Mouse (Mus musculus) macrophage (primary cell): ENCODE results near the gene Slc34a2. TPM values are rescaled to one million over a fixed set of nuclear protein-coding genes. Genes with fewer than 3 reads are reported as not detected.

Source experiments
- H3K27ac ChIP-seq: fragments of 350-480 bp; formaldehyde crosslinking; 2 replicates; pipeline ENCODE4 v1.9.0; 2021
- H3K36me3 ChIP-seq: fragments of 350-480 bp; formaldehyde crosslinking; 2 replicates; pipeline ENCODE4 v1.9.0; 2021; ENCODE audit errors: inconsistent target
- H3K4me3 ChIP-seq: fragments of 350-480 bp; formaldehyde crosslinking; 2 replicates; pipeline ENCODE4 v1.9.0; 2021; ENCODE audit errors: inconsistent target
- H3K79me2 ChIP-seq: fragments of 350-480 bp; formaldehyde crosslinking; 2 replicates; pipeline ENCODE4 v1.9.0; 2021; ENCODE audit errors: inconsistent target
- WGBS: methylation state at CpG from one replicate; pipeline ENCODE4 v1.1.7; 2026; ENCODE audit warnings: inconsistent platforms; ENCODE audit not compliant: missing documents; 5-methylcytosine and 5-hydroxymethylcytosine counted together
- polyA plus RNA-seq: library from polyadenylated mRNA; stranded (reverse); fragments of 250-400 nt; gene quantifications from 3 replicates; pipeline ENCODE4 v1.2.4, GENCODE M21; 2018; ENCODE audit warnings: inconsistent platforms

Slc34a2 gene
- polyA plus RNA-seq, 1 experiment from 2014 or later, result not detected

DNA sequence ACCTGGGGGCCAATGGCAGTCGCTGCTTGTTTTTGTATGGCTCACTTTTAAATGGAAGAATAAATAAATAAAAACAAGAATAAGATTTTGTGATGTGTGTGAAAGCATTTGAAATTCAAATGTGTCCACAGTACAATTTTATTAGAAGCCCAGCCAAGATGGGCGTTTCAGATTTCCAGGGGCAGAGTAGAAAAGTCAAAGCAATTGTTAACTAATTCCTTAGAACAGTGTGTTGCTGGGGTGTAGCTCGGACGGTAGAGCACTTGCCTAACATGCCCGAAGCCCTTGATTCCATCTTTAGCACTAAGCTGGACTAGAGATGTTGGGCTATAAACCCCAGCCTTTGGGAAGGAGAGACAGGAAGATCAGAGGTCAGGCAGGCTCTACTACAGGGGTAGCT is 73.2 kb downstream of the Slc34a2 start:
- Histone ChIP-seq H3K36me3 (no peaks in the 10 kb centered on the region), H3K4me3 (no peak overlapping the region), H3K79me2 (no peaks in the 10 kb centered on the region), H3K27ac (no peak overlapping the region)
- WGBS, result 90% methylated on average over 5 of the region's 5 CpGs

DNA sequence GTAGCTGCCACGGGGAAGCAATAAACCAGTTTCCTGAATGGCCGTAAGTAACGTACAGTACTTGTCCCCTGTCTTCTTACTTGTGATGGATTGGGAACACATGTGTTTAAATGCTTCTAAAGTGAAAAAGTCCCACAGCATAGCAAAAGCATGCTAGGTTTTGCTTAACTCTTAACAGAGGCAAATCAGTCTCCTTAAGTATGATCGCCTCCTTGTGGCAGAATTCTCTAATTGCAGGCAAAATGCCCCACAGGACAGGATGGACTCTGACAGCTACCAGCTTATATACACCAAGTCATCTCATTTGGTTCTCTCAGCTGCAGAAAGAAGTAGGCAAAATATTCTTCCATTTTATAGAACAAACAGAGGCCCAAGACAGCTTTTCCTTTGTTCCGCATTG is 75.1 kb downstream of the Slc34a2 start:
- Histone ChIP-seq H3K4me3 (no peak overlapping the region), H3K27ac (no peak overlapping the region), H3K79me2 (no peaks in the 10 kb centered on the region), H3K36me3 (no peaks in the 10 kb centered on the region)
- 94% methylated on average over 4 of the region's 5 CpGs for WGBS

DNA sequence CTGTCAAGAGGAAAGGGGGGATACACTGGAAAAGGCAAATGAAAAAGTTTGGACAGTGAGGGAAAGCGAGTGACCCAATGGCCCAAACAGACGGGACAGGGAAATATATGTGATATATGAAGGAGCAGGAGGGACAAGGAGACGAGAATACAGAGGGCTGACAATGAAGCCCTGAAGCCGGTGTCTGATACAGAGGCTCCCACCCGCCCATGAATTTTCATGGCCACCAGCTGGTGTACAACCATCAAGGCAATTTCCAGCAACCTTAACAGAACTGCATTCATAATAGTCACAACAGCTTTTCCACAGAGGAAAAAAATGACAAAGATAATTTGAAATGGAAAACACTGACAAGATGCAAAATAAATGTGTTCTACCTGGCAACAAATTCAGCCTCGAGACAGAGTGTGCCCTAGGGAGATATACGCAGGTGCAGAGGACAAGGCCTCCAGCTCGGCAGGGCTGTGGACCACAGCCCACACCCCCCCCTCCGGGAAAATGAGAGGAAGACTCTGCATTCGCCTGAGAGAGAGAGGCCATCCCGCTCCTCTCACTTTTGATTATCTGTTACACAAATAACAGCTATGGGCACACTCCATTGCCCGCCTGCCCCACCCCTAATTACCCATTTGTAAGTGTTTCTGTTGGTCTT is 76.9 kb downstream of the Slc34a2 start:
- Histone ChIP-seq H3K79me2 (no peaks in the 10 kb centered on the region), H3K36me3 (no peaks in the 10 kb centered on the region), H3K4me3 (no peak overlapping the region), H3K27ac (no peak overlapping the region)
- 88% methylated on average over 12 of the region's 12 CpGs for WGBS

DNA sequence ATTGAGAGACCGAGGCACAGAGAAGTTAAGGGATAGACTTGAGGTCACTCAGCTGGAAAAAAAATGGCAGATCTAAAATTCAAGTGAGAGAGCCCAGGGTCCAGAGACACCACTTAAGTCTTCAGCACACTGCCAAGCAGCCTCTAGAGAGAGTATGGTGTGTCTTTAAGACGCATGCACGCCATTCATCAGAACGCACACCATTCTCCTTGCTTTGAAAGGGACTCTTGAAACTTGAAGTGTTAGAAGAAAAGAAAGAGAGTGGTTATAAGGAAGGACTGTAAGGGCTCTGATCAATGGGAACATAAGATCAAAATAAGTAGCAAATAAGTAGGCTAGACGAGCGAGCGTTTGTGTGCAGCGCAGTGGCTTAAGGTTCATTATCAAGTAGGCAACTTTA is 80.3 kb downstream of the Slc34a2 start:
- Histone ChIP-seq H3K79me2 (no peaks in the 10 kb centered on the region), H3K36me3 (no peaks in the 10 kb centered on the region), H3K27ac (no peak overlapping the region), H3K4me3 (no peak overlapping the region)
- WGBS, result 95% methylated on average over 8 of the region's 8 CpGs

DNA sequence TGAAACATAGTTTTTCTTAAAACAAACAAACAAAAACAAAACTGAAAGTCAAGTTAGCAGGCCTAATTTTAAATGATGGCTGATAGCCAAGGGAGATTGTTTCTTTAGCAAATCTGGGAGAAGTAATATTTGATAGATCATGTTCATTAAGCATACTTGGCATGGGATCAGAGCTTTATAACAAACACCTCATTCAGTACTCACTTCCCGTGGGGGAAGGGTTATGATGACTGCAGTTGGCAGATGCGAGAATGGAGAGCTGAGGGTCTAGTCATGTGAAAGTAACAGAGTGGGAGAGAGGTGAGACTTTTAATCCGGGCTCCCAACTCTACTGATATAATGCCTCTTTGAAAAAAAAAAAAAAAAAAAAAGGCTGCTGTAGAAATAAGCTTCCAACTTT is 81.8 kb downstream of the Slc34a2 start:
- no peak overlapping the region for H3K27ac ChIP-seq
- H3K79me2 ChIP-seq, result no peaks in the 10 kb centered on the region
- no peak overlapping the region for H3K4me3 ChIP-seq
- H3K36me3 ChIP-seq, result no peaks in the 10 kb centered on the region
- 92% methylated on average over 3 of the region's 3 CpGs for WGBS

Other genes with a start within 250 kb of the Slc34a2 start
- gene Anapc4, start 204.1 kb upstream of the Slc34a2 start, polyA plus RNA-seq, result 28.3 to 31.8 TPM (median 28.8 TPM) in 3 replicates
- gene Sel1l3, start 175.8 kb downstream of the Slc34a2 start, polyA plus RNA-seq, result 2.2 to 4.1 TPM (median 3.3 TPM) in 3 replicates
- gene Smim20, start 229.0 kb downstream of the Slc34a2 start, polyA plus RNA-seq, result 16.8 to 39.3 TPM (median 37.1 TPM) in 3 replicates